Mouse (Mus musculus): ENCODE measurements around the gene Msantd4. TPM values are rescaled to one million over a fixed set of nuclear protein-coding genes. Genes with fewer than 3 reads are reported as not detected.

Gene Msantd4
- polyA plus RNA-seq (2014; fragmentation: Illumina TruSeq; extraction: RNeasy Lipid Tissue Mini Kit (QIAGEN cat#74804); ENCODE audit: low replicate concordance), result 78.6 TPM

DNA sequence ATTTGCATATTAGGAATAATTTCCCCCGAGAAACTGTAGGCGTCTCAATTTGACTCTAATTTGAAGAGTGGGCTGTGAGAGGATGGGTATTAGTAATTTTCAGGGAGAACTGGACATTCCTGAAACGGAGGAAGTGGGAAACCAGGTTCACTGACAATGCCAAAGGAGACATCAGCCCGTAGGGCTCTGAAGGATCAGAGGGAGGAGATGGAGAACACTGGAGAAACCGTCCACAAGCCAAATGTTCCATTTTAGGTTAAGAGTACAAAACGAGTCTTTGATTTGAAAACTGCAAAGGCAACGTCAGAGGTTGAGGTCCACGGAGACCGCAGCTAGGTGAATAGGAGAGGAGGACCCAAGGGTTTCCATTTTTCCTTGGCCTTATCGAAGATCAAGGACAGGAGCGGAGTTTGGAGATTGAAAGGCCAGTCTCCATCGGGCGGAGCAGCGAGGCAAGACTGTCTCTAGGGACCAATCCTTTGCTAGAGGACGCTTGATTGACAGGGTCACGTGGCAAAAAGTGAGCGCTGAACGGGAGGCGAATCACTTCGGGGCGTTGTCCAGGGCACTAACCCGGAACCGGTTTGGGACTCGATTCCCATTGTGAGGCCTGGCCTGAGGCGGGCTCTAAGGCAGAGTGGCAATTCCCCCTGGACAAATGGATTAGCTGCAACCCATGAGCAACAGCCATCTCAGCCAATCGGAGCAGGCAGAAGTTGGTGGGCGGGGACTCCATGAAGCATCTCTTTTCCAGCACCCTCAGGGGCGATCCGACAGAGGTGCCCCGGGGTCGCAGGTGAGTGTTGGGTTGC lies at the start of gene Msantd4:
Gene Msantd4, plus strand, starts transcription at position 735 of the 812 bp plus-strand sequence.

Other genes with a start within 250 kb of the Msantd4 start
- 49.0 TPM for gene Aasdhppt, start 67.1 kb upstream of the Msantd4 start, polyA plus RNA-seq (2014; fragmentation: Illumina TruSeq; extraction: RNeasy Lipid Tissue Mini Kit (QIAGEN cat#74804); ENCODE audit: low replicate concordance)
- gene Kbtbd3, start 66.7 kb upstream of the Msantd4 start, polyA plus RNA-seq (2014; fragmentation: Illumina TruSeq; extraction: RNeasy Lipid Tissue Mini Kit (QIAGEN cat#74804); ENCODE audit: low replicate concordance), result 8.4 TPM

All from small intestine, adult 10 weeks (tissue).